Mouse (Mus musculus) cerebellum, postnatal 10 days (tissue): ENCODE measurements around the gene Gm15013.
A peak's percentile ranks its signal among the peaks of the same experiment; 100 is the strongest.
"Not testable (repeated sequence)": the region's sequence is repeated elsewhere in the genome, so short reads cannot be mapped to it uniquely, and the experiment has no call there.

ENCODE experiments used
- DNase-seq, 2 experiments: peaks; one replicate each; pipeline ENCODE4 v3.0.0; 2021; ENCODE audit warnings: mixed read lengths in 2 of 2

Gene Gm15013

GRCm38 (mm10) chrX:139714381-139714780 lies at the start of gene Gm15013:
Gene Gm15013 (minus strand): TSS chrX:139714481.
- no peak for DNase-seq

- peak; percentile 21 to 41 for DNase-seq
These were observed 48.3 kb upstream of the Gm15013 start for GRCm38 (mm10) chrX:139762546-139762945.

GRCm38 (mm10) chrX:139758634-139759033 lies 44.4 kb upstream of the Gm15013 start:
- DNase-seq: not testable (repeated sequence)

GRCm38 (mm10) chrX:139751855-139752254 lies 37.6 kb upstream of the Gm15013 start:
- peak; percentile 82 to 84 for DNase-seq

GRCm38 (mm10) chrX:139737066-139737465 lies 22.8 kb upstream of the Gm15013 start:
- no peak for DNase-seq

- DNase-seq: no peak
These were observed 16.3 kb upstream of the Gm15013 start for GRCm38 (mm10) chrX:139730541-139730940.

GRCm38 (mm10) chrX:139722350-139722749 lies 8.1 kb upstream of the Gm15013 start:
- no peak for DNase-seq

- peak; percentile 87 to 88 for DNase-seq
These were observed 29.2 kb downstream of the Gm15013 start, which contains the start of gene Tbc1d8b for GRCm38 (mm10) chrX:139684775-139685695. Gene Tbc1d8b (plus strand): TSS chrX:139684996.

GRCm38 (mm10) chrX:139684410-139684774 lies 29.9 kb downstream of the Gm15013 start:
- DNase-seq: no peak

- DNase-seq: peak in 1 of 2 experiments; percentile 14
These were observed 48.5 kb downstream of the Gm15013 start for GRCm38 (mm10) chrX:139665829-139666228.
